Comparison of ENCODE assay signal across 9 mouse cellular contexts in genomic region chr15:84414040-84414848, GRCm38 (mm10). TPM values are rescaled to one million over a fixed set of nuclear protein-coding genes. Genes with fewer than 3 reads are reported as not detected.
A peak's percentile ranks its signal among the peaks of the same experiment; 100 is the strongest.
DNase-seq lines count a peak whose midpoint lies in the region; ATAC-seq lines count a peak whose summit lies in the region.
"Had no signal": no experiment of that assay in that cellular context is flagged by ENCODE, and none has a peak within 500 bp of the region (broad histone marks: within the 10 kb centered on the region; RNA-seq: fewer than 3 reads in every experiment).

No protein-coding gene starts in this region.

- H3K36me3 ChIP-seq in limb, embryonic 10.5 days = no peaks in the 10 kb centered on the region
- no peaks in the 10 kb centered on the region for H3K36me3 ChIP-seq in stomach, embryonic 16.5 days (ENCODE audit: control insufficient read depth, insufficient read depth, low read length)

- H3K27me3 ChIP-seq in limb, embryonic 10.5 days (ENCODE audit: low read depth, poor library complexity, severe bottlenecking) = peaks cover 43% of the 10 kb centered on the region
- no peaks in the 10 kb centered on the region for H3K27me3 ChIP-seq in stomach, embryonic 16.5 days (ENCODE audit: control insufficient read depth, insufficient read depth, low read length)

- H3K4me1 ChIP-seq in limb, embryonic 10.5 days = peaks cover 45% of the 10 kb centered on the region
- peaks cover 12% of the 10 kb centered on the region for H3K4me1 ChIP-seq in stomach, embryonic 16.5 days (ENCODE audit: control insufficient read depth, insufficient read depth, low read length)

- peak; percentile 51; the same call in 1 of the 2 replicates for ATAC-seq in stomach, embryonic 16.5 days (ENCODE audit: insufficient read depth, low FRiP score)

- no peak overlapping the region for H3K4me2 ChIP-seq in stomach, embryonic 16.5 days (ENCODE audit: low read depth, low read length)

- peak overlapping the region; percentile 9; the same call in 1 of the 2 replicates for H3K9ac ChIP-seq in stomach, embryonic 16.5 days (ENCODE audit: low read length)

- peak overlapping the region; percentile 53; the same call in 1 of the 2 replicates for H3K27ac ChIP-seq in limb, embryonic 10.5 days
- no peak overlapping the region for H3K27ac ChIP-seq in stomach, embryonic 16.5 days (ENCODE audit: low read length)

- WGBS in limb, embryonic 10.5 days = 51% methylated on average over 9 of the region's 9 CpGs
- 47% methylated on average over 9 of the region's 9 CpGs for WGBS in stomach, embryonic 16.5 days

- H3K9me3 ChIP-seq in limb, embryonic 10.5 days (replicated peaks) = no peaks in the 10 kb centered on the region
- no peaks in the 10 kb centered on the region for H3K9me3 ChIP-seq in stomach, embryonic 16.5 days (replicated peaks; ENCODE audit: control insufficient read depth, low read length)

- H3K4me3 ChIP-seq in limb, embryonic 10.5 days = no peak overlapping the region
- no peak overlapping the region for H3K4me3 ChIP-seq in stomach, embryonic 16.5 days (replicated peaks; ENCODE audit: low read length)

- peak; percentile 48 for DNase-seq in layer of hippocampus, adult 11-12 months (ENCODE audit: low spot score)
- DNase-seq in layer of hippocampus, adult 9-10 months (ENCODE audit: low spot score) = no peak
- peak; percentile 43 to 66 for DNase-seq in frontal cortex, postnatal 25 days (ENCODE audit: low spot score in 2 of 2)
- DNase-seq in limb, embryonic 10.5 days (ENCODE audit: low spot score) = no peak
- no peak for DNase-seq in adrenal gland, adult 18-20 months (ENCODE audit: low spot score in 2 of 2)
- no peak for DNase-seq in urinary bladder, postnatal 14 days (ENCODE audit: low spot score)
- no peak for DNase-seq in heart, adult 9 months (ENCODE audit: low spot score in 2 of 2)

RNA-seq across cellular contexts. Expression of gene Shisal1, which starts 32.7 kb away (rescaled TPM):
- polyA plus RNA-seq in limb, embryonic 10.5 days (2016; fragmentation: Nextera tagmentation; extraction: Ambion mirVana) = 0.15 and 0.73 TPM in 2 replicates
- polyA plus RNA-seq in stomach, embryonic 16.5 days (2015; fragmentation: Nextera tagmentation; extraction: Ambion mirVana) = 1.8 and 2.9 TPM in 2 replicates
- total RNA-seq in adrenal gland, adult 18-20 months (2021) = 1 to 10 TPM; 1.5 to 1.8 TPM
- total RNA-seq: common myeloid progenitor, adult 5-6 weeks had no signal

Comparison
In these comparisons a context has a peak if more than half of its experiments do, and no peak if none do; other contexts are left out.
1. DNase-seq: peak in layer of hippocampus, adult 11-12 months (single experiment) and frontal cortex, postnatal 25 days (2 of 2); none in layer of hippocampus, adult 9-10 months (single experiment), limb, embryonic 10.5 days (single experiment), adrenal gland, adult 18-20 months (0 of 2), urinary bladder, postnatal 14 days (single experiment) and heart, adult 9 months (0 of 2).